Mouse (Mus musculus): Measurements from ENCODE around the gene Exosc9.
"Not testable (repeated sequence)": the region's sequence is repeated elsewhere in the genome, so short reads cannot be mapped to it uniquely, and the experiment has no call there.

Gene Exosc9

DNA sequence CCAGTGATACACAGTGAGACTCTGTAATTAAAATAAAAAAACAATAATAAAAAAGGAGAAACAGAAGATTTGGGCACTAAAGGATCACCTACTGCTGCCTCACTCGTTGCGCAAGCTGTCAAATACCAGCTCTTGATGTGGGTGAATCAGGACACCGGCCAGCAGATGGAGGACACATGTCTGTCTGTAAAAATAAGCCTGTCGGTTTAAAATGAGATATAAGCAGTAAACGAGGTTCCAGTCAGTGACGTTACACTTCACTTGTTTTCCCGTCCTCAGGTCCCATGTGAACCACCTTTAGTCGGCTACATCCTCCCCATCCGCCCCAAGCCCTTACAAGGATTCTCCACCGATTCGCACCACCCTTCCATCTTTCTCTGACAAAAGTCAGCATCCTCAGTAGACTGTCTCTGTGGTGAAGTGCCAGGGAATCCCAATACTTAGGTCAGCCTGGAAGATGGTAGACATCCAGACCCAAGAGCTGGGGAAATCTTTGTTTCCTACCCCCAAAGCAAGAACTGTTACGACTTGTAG lies 488 bp upstream of the Exosc9 start:
- no peak for DNase-seq (ENCODE audit: low read depth, low spot score)

DNA sequence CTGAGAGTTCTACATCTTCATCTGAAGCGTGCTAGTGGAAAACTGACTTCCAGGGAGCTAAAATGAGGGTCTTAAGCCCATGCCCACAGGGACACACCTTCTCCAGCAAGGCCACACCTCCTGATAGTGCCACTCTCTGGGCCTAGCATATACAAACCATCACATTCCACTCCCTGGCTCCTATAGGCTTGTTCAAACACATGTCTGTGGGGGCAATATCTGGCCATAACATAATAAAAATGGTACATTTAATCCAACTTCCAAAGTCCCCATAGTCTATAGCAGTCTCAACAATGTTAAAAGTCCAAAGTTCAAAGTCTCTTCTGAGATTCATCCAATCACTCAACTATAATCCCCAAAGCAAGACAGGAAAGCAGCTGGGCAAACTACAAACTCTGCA lies 5.2 kb downstream of the Exosc9 start:
- DNase-seq (ENCODE audit: low read depth, low spot score): no peak

DNA sequence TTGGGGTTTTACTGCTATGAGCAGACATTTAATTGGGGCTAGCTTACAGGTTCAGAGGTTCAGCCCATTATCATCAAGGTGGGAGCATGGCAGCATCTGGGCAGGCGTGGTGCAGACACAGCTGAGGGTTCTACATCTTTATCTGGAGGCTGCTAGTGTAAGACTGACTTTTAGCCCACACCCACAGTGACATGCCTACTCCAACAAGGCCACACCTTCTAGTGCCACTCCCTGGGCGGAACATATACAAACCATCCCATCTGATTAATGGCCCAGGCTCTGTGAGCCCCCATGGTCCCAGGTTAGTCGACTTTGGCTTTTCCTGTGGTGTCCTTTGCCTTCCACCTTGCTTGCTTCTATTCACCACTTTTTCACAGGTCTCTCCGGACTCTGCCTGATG lies 7.2 kb downstream of the Exosc9 start:
- no peak for DNase-seq (ENCODE audit: low read depth, low spot score)

DNA sequence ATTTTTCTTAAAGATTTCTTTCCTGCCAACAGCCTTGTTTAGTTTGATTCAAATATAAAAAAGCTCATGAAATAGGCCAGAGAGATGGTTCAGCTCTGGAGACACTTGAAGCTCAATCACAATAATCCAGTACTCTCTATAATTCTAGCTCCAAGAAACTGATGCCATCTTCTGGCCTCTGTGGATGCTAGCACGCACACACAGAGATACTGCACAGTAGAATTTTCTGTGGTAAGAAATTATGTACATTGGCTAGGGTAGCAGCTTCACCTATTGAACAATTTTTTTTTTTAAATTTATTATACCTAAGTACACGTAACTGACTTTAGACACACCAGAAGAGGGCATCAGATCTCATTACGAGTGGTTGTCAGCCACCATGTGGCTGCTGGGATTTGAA lies 11.3 kb downstream of the Exosc9 start:
- DNase-seq (ENCODE audit: low read depth, low spot score): no peak

DNA sequence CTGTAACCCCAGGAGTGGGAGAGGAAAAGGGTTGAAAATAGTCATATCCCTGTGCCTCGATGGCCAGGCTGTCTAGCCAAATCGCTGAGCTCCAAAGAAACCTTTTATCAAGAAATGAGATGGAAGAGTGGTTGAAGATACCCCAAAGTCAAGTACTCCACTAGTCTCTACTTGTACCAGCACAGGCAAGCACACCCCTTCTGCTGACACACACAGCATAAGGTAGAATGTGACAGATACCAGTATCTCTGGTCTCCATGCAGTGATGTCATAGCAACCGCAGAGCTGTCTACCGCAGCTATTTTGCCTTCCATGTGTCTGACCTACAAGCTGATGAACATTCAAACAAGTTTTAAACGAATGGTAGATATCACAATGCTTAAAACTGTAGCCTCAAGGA lies 17.4 kb downstream of the Exosc9 start:
- no peak for DNase-seq (ENCODE audit: low read depth, low spot score)

DNA sequence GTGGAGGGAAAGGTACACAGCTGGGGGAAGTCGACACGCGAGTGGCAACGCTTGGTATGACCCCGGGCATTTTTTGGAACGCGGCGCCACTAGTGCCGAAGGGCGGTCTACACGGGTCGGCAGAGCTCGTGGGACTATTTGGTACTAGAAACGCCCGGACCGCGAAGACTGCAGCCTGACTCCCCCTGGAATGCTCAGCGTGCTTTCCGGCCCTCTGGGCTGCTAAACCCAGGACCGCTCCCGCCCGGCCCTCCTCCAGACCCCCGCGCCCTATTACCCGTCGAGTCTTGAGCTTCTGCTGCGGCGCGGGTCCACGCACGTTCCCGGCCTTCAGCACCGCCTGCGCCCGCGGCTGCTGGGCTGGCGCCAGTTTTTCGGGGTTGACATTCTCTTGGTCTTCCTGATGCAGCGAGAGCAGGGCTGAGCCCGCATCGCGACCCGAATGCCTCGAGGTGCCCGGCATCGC lies 19.0 kb downstream of the Exosc9 start:
- DNase-seq (ENCODE audit: low read depth, low spot score): peak; percentile 26

DNA sequence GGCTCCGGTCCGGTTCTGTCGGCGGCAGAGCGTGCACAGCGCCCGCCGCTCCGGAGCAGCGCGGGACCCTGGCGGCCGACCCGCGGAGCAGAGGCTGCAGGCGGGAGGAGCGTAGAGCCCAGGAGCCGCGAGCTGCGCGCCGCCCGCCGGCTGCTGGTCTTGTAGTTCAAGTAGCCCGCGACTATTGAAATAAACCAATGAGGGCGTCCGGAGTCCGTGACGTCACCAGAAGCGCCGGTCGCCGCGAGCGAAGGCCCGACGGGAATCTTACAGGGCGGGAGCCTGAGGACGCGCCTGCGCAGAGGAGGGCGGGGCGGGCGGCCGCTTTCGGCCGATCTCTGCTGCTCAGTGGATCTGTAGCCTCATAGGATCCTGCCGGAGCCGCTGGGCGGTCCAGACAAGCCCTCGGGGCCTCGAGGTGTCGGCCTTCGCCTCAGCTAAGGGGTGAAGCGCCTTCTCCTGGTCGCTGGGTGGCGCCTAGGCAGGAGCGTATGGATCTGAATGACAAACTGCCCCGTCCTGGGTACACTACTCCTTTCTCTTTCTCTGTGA lies 19.5 kb downstream of the Exosc9 start, which contains the start of gene Ccna2:
Gene Ccna2, minus strand, starts transcription at position 324 of the 552 bp plus-strand sequence.
- DNase-seq (ENCODE audit: low read depth, low spot score): peak; percentile 99

DNA sequence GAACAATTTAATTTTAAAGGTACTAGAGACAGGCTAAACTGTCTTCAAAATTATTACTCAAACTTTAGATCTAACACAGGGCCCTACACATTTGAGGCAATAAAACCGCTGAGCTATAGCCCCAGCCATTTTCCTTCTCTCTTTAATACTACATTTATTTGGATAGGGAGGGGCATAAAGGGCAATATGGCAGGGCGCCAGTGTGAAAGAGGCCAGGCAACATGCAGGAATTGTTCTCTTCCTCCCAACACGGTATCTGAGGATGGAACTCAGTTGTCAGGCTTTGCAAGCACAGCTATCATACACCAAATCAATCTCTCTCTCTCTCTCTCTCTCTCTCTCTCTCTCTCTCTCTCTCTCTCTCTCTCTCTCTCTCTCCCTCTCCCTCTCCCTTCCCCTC lies 46.4 kb downstream of the Exosc9 start:
- no peak for DNase-seq (ENCODE audit: low read depth, low spot score)

DNA sequence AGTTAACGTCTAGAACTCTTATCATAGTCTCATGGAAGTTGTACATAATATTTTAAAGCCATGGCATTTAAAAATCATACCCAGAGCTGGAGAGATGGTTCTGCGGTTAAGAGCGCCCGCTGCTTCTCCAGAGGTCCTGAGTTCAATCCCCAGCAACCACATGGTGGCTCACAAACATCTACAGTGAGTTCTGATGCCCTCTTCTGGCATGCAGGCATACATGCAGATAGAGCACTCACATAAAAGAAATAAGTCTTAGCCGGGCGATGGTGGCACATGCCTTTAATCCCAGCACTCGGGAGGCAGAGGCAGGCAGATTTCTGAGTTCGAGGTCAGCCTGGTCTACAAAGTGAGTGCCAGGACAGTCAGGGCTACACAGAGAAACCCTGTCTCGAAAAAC lies 47.4 kb downstream of the Exosc9 start:
- DNase-seq (ENCODE audit: low read depth, low spot score): not testable (repeated sequence)

DNA sequence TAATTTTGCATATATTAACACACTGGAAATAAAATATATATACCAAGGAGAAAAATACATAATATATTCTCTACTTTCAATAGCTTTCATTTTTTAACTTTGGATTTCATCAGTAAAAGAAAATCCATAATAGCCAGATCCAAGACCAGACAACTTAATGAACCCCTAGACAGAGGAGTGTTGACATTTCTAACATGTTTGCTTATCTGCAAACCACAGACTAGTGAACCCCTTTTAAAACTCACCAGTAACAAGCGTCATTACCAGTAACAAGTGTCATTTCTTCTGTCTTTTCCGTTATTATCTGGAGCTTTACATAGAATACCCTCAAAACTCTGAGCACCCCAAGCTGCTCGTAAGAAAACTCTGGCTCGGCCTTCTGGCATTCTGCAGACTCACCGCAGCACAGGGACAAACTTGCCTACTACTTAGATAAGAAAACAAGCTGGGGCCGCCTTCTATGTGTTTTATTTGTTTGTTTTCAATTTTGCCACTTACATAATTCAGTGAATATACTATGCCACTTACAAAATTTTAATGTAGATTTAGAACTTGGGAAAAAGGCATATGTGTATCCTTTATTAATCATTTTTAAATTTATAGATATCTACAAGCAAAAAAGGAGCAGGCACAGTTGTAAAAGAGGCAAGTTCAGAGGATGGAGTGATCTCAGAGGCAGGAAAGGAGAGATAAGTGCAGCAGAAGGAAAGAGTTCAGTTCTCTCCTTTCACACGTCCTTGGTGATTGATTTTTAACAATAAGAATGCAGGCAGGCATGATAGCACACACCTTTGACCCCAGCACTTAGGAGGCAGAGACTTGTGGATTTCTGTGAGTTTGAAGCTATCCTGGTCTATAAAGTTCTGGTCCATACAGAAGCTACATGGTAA lies 53.7 kb downstream of the Exosc9 start:
- no peak for DNase-seq (ENCODE audit: low read depth, low spot score)

DNA sequence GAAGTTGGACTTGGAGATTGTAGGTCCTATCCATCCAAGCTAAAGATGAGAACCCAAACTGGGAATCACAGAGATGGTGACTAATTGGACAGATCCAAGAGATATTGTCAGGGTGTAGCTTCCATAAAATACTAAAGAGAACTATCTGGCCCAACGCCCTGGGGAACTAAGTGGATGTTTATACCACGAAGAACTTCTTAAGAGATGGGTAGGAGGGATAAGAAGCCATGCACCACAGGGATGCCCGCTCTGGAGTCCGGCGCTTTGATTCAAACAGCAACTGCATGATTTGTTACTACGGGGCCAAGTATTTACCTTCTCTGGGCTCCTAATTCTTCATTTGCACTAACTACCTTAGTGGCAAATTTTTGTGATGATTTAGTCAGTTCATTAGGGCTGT lies 60.3 kb downstream of the Exosc9 start:
- DNase-seq (ENCODE audit: low read depth, low spot score): no peak

DNA sequence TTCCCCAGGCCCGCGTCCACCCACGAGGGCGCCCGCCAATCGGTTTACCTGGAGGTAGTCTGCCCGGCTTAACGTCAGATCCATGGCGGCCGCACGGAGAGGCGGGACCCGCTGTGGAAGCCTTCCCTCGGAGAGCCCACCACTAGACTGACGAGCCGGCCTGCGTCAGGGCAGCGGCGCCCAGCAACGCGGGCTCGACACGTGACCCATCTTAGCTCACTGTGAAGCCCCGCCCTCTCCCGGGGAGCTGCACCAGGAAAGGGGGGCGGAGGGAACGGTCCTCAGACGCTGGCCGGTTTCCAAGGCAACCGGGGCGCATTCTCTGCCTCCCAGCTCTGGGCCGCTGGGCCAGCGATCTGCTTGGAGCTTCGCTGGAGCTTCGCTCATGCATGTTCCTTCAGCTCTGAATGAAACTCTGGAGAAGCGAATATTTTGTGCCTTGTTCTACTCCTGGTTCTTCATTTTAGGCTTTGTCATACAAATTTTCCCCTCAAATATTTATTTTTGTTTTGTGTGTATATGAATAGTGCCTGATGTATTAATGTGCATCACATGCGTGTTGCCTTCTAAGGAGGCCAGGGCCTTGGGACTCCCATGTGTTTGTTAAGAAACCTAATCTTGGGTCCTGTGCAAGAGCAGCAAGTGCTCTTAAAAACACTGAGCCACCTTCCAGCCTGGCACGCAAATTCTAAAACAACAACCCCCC lies 60.9 kb downstream of the Exosc9 start, which contains the start of gene Bbs7:
Gene Bbs7, minus strand, starts transcription at position 276 of the 706 bp plus-strand sequence.
- peak; percentile 95 for DNase-seq (ENCODE audit: low read depth, low spot score)

DNA sequence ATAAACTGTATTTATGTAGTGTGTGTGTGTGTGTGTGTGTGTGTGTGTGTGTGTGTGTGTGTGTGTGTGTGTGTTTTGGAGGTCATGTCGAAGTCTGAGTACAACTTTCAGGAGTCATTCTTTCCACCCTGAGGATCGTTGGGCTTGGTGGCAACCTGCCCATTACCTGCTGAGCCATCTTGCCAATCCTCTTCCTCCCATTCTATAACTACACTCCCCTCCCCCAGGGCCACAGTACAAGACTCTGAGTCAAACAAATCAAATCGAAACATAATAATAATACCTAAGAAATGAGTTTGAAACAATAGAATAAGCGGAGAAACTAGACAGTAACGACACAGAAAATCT lies 61.5 kb downstream of the Exosc9 start:
- no peak for DNase-seq (ENCODE audit: low read depth, low spot score)

Data from forelimb bud, embryonic 11.5 days (tissue).